Mouse (Mus musculus): ENCODE data around the gene Ube2s. TPM values are rescaled to one million over a fixed set of nuclear protein-coding genes. Genes with fewer than 3 reads are reported as not detected.

Ube2s gene
- polyA plus RNA-seq, 1 experiment from 2014 or later: 327 TPM

- no peak overlapping the region for H3K27ac ChIP-seq (replicated peaks)
- no peak overlapping the region for H3K9ac ChIP-seq
- 73% methylated on average over 6 of the region's 6 CpGs for WGBS
- no peaks in the 10 kb centered on the region for H3K9me3 ChIP-seq
- no peak overlapping the region for H3K4me2 ChIP-seq
- peaks cover 53% of the 10 kb centered on the region for H3K36me3 ChIP-seq
- H3K4me3 ChIP-seq: no peak overlapping the region
- no peaks in the 10 kb centered on the region for H3K27me3 ChIP-seq (replicated peaks)
- ATAC-seq (ENCODE audit: extremely low read depth, insufficient number of reproducible peaks, low FRiP score, low TSS enrichment): no peak
- peaks cover 37% of the 10 kb centered on the region for H3K4me1 ChIP-seq
These were observed 67.5 kb downstream of the Ube2s start for GRCm38 (mm10) chr7:4744886-4745285.

Other genes with a start within 250 kb of the Ube2s start
- gene Ptprh, start 208.5 kb downstream of the Ube2s start, polyA plus RNA-seq (2015; fragmentation: Nextera tagmentation; extraction: Ambion mirVana): 0.04 TPM in 1 of 2 replicates, not detected in the other
- gene Tmem86b, start 181.2 kb downstream of the Ube2s start, polyA plus RNA-seq (2015; fragmentation: Nextera tagmentation; extraction: Ambion mirVana): 2.4 TPM in 2 replicates
- 7.2 and 7.4 TPM in 2 replicates for gene Ppp6r1, start 153.6 kb downstream of the Ube2s start, polyA plus RNA-seq (2015; fragmentation: Nextera tagmentation; extraction: Ambion mirVana)
- 74.0 and 79.9 TPM in 2 replicates for gene Hspbp1, start 127.5 kb downstream of the Ube2s start, polyA plus RNA-seq (2015; fragmentation: Nextera tagmentation; extraction: Ambion mirVana)
- gene Brsk1, start 122.0 kb downstream of the Ube2s start, polyA plus RNA-seq (2015; fragmentation: Nextera tagmentation; extraction: Ambion mirVana): 0.46 and 0.91 TPM in 2 replicates
- gene Tmem150b, start 87.3 kb downstream of the Ube2s start, polyA plus RNA-seq (2015; fragmentation: Nextera tagmentation; extraction: Ambion mirVana): 0.05 and 0.07 TPM in 2 replicates
- 57.1 and 60.0 TPM in 2 replicates for gene Kmt5c, start 72.5 kb downstream of the Ube2s start, polyA plus RNA-seq (2015; fragmentation: Nextera tagmentation; extraction: Ambion mirVana)
- 35.4 and 36.4 TPM in 2 replicates for gene Cox6b2, start 59.5 kb downstream of the Ube2s start, polyA plus RNA-seq (2015; fragmentation: Nextera tagmentation; extraction: Ambion mirVana)
- not detected in 2 replicates for gene Fam71e2, start 41.3 kb downstream of the Ube2s start, polyA plus RNA-seq (2015; fragmentation: Nextera tagmentation; extraction: Ambion mirVana)
- 0.09 TPM in 1 of 2 replicates, not detected in the other for gene Il11, start 29.7 kb downstream of the Ube2s start, polyA plus RNA-seq (2015; fragmentation: Nextera tagmentation; extraction: Ambion mirVana)
- gene Tmem190, start 29.7 kb downstream of the Ube2s start, polyA plus RNA-seq (2015; fragmentation: Nextera tagmentation; extraction: Ambion mirVana): not detected in 2 replicates
- gene Tmem238, start 22.9 kb downstream of the Ube2s start, polyA plus RNA-seq (2015; fragmentation: Nextera tagmentation; extraction: Ambion mirVana): 4.1 and 4.3 TPM in 2 replicates
- gene Rpl28, start 19.7 kb downstream of the Ube2s start, polyA plus RNA-seq (2015; fragmentation: Nextera tagmentation; extraction: Ambion mirVana): 209 and 245 TPM in 2 replicates
- 0.04 TPM in 2 replicates for gene Shisa7, start 32.1 kb upstream of the Ube2s start, polyA plus RNA-seq (2015; fragmentation: Nextera tagmentation; extraction: Ambion mirVana)
- gene Isoc2b, start 57.7 kb upstream of the Ube2s start, polyA plus RNA-seq (2015; fragmentation: Nextera tagmentation; extraction: Ambion mirVana): 3.7 and 3.8 TPM in 2 replicates
- gene Isoc2a, start 64.6 kb upstream of the Ube2s start, polyA plus RNA-seq (2015; fragmentation: Nextera tagmentation; extraction: Ambion mirVana): 1.4 TPM in 2 replicates
- gene Gm36210, start 93.9 kb upstream of the Ube2s start, polyA plus RNA-seq (2015; fragmentation: Nextera tagmentation; extraction: Ambion mirVana): 0.27 TPM in 1 of 2 replicates, not detected in the other
- gene Zfp628, start 102.6 kb upstream of the Ube2s start, polyA plus RNA-seq (2015; fragmentation: Nextera tagmentation; extraction: Ambion mirVana): 2.4 and 2.9 TPM in 2 replicates
- gene Nat14, start 109.4 kb upstream of the Ube2s start, polyA plus RNA-seq (2015; fragmentation: Nextera tagmentation; extraction: Ambion mirVana): 4.2 and 5.8 TPM in 2 replicates
- 1.5 and 2.0 TPM in 2 replicates for gene Ssc5d, start 113.2 kb upstream of the Ube2s start, polyA plus RNA-seq (2015; fragmentation: Nextera tagmentation; extraction: Ambion mirVana)
- 4.0 and 5.8 TPM in 2 replicates for gene Sbk2, start 151.8 kb upstream of the Ube2s start, polyA plus RNA-seq (2015; fragmentation: Nextera tagmentation; extraction: Ambion mirVana)
- gene Sbk3, start 158.6 kb upstream of the Ube2s start, polyA plus RNA-seq (2015; fragmentation: Nextera tagmentation; extraction: Ambion mirVana): 0.12 and 0.55 TPM in 2 replicates
- 20.8 and 25.7 TPM in 2 replicates for gene Zfp579, start 183.6 kb upstream of the Ube2s start, polyA plus RNA-seq (2015; fragmentation: Nextera tagmentation; extraction: Ambion mirVana)
- 10.7 and 12.3 TPM in 2 replicates for gene Zfp524, start 201.8 kb upstream of the Ube2s start, polyA plus RNA-seq (2015; fragmentation: Nextera tagmentation; extraction: Ambion mirVana)
- gene Fiz1, start 202.1 kb upstream of the Ube2s start, polyA plus RNA-seq (2015; fragmentation: Nextera tagmentation; extraction: Ambion mirVana): 25.6 and 28.4 TPM in 2 replicates
- not detected in 2 replicates for gene Gm44973, start 202.9 kb upstream of the Ube2s start, polyA plus RNA-seq (2015; fragmentation: Nextera tagmentation; extraction: Ambion mirVana)
- gene Zfp865, start 207.8 kb upstream of the Ube2s start, polyA plus RNA-seq (2015; fragmentation: Nextera tagmentation; extraction: Ambion mirVana): 3.8 and 4.4 TPM in 2 replicates
- 2.1 and 4.2 TPM in 2 replicates for gene Ccdc106, start 208.0 kb upstream of the Ube2s start, polyA plus RNA-seq (2015; fragmentation: Nextera tagmentation; extraction: Ambion mirVana)
- gene 4632433K11Rik, start 221.5 kb upstream of the Ube2s start, polyA plus RNA-seq (2015; fragmentation: Nextera tagmentation; extraction: Ambion mirVana): not detected in 2 replicates
- 5.4 and 5.7 TPM in 2 replicates for gene Zfp784, start 225.9 kb upstream of the Ube2s start, polyA plus RNA-seq (2015; fragmentation: Nextera tagmentation; extraction: Ambion mirVana)
- 16.4 and 18.7 TPM in 2 replicates for gene Zfp580, start 238.9 kb upstream of the Ube2s start, polyA plus RNA-seq (2015; fragmentation: Nextera tagmentation; extraction: Ambion mirVana)
- gene U2af2, start 249.6 kb upstream of the Ube2s start, polyA plus RNA-seq (2015; fragmentation: Nextera tagmentation; extraction: Ambion mirVana): 69.8 and 77.4 TPM in 2 replicates